Mouse (Mus musculus) C2C12 (cell line): ENCODE results near the gene Tmem120a.

ENCODE experiments used
- CEBPB ChIP-seq: IDR thresholded peaks from one replicate; pipeline ENCODE4 v1.6.1; 2011; ENCODE audit warnings: low read depth, mild to moderate bottlenecking, control low read depth, moderate library complexity
- CTCF ChIP-seq: IDR thresholded peaks from one replicate; pipeline ENCODE4 v1.5.1; 2011; ENCODE audit not compliant: control insufficient read depth, insufficient read depth, insufficient read length
- FOSL1 ChIP-seq: IDR thresholded peaks from one replicate; pipeline ENCODE4 v1.8.0; 2011; ENCODE audit warnings: mild to moderate bottlenecking, low read length; ENCODE audit not compliant: poor library complexity, insufficient read depth, severe bottlenecking
- MAX ChIP-seq: IDR thresholded peaks from one replicate; pipeline ENCODE4 v1.6.1; 2011; ENCODE audit warnings: mild to moderate bottlenecking, control low read depth
- MYOD1 ChIP-seq: IDR thresholded peaks from one replicate; pipeline ENCODE4 v1.6.1; 2011; ENCODE audit warnings: low read depth; ENCODE audit not compliant: control insufficient read depth, insufficient read length
- MYOG ChIP-seq: IDR thresholded peaks from one replicate; pipeline ENCODE4 v1.6.1; 2011; ENCODE audit not compliant: control insufficient read depth, insufficient read length; ENCODE audit errors: extremely low read depth
- USF1 ChIP-seq: IDR thresholded peaks from one replicate; pipeline ENCODE4 v1.6.1; 2011; ENCODE audit warnings: low read depth, mild to moderate bottlenecking, control low read depth, moderate library complexity

DNA sequence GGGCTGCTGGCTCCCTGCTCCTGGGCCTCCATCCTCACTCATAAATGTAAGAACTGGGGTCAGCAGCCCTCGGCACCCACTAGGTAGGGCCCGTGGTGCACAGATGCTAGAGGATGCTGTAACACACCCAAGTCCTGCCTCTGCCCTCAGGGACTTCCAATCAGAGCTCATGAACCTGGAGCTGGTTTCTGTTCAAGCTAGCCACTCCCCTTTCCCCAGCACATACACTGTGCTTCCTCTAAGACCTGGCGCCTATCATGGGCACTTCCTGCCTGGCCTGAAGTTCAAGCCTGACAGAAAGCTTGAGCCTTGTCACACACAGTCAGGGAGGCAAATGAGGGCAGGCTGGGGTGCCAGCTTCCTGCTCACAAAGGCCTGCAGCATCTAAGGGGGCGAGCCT is 11.2 kb downstream of the Tmem120a start:
- TF ChIP-seq MAX (no peak), CTCF (no peak), MYOG (no peak), MYOD1 (no peak), CEBPB (no peak), FOSL1 (no peak), USF1 (no peak)
